Mouse (Mus musculus) adrenal gland, adult 8-10 months (tissue): Measurements from ENCODE around the gene Zfp131. TPM values are rescaled to one million over a fixed set of nuclear protein-coding genes. Genes with fewer than 3 reads are reported as not detected.

Experiments
- DNase-seq: peaks from one replicate; pipeline ENCODE4 v3.0.0; 2022
- total RNA-seq, 4 experiments: library from RNA; stranded (reverse); gene quantifications; 2 replicates each; pipeline ENCODE4 v1.2.4; 2022

Zfp131 gene
- total RNA-seq, 4 experiments from 2014 or later, result 30.8 to 39.5 (median 34.5) TPM

DNA sequence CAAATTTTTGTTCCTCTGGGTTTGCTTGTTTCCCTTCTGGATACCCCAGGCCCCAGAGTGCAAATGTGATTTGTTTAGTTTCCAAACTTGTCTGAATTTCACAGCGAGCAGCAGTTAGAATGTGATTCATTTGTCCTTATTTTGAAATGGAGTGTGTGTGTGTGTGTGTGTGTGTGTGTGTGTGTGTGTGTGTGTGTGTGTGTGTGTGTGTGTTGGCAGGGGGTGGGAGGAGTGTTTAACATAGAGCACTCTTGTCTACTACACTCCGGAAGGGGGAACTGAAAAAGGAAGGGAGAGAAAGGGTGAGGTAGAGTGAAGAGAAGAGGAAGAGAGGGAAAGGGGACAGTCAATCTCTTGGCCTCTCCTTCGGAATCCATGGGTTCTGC is 36.1 kb downstream of the Zfp131 start:
- no peak for DNase-seq

DNA sequence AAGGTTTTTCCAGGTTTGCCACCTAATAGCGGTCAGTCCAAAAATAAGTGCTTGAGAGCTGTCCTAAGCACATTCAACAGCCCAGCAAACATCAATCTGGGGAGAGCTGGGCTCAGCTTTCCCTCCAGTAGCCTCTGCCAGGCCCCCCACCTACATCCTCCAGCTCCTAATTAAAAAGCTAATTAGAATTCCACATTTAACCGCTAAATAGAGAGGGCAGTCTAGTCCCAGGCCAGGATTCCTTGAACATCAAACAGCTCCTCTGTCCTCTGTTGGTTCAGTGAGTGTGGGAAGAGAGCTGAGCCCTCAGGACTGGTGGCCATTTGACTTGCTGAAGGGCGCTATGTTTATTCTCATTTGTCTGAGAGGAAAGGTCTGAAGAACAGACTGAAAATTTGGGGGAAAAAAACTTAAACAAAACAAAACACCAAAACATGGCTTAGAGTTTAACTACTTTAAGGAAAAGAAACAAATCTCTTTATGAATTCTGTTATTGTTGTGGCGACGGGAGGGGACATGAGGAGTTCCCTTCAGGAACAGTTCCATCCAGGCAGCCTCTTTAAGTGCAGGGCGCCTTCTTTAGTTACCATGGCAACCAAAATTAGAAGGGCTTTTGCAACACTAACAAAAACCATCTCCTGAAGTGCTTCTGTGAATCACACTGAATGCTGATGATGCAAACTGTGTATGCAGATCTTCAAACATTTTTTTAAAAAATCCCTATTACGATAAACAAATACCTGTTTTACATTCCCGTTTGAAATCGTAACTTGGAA is 36.6 kb downstream of the Zfp131 start:
- DNase-seq, result no peak

DNA sequence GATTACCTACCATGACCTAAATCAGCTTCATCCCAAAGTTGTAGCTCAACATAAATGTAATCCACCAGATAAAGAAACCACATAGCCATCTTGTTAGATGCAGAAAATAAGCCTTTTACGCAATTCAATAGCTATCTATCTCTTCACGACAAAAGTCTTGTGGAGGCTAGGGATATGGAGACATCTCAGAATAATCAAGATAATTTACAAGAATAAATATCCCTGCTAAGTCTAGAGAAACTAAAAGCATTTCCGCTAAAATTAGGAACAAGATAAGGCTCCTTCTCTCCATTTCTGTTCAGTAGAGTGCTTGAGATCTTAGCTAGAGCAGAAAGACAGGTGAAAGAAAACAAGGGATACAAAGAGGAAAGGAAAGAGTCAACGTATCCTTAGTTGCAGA is 43.8 kb downstream of the Zfp131 start:
- no peak for DNase-seq

- DNase-seq, result no peak
These were observed 47.2 kb downstream of the Zfp131 start for GRCm38 (mm10) chr13:119743470-119743869.

- no peak for DNase-seq
These were observed 47.8 kb downstream of the Zfp131 start for GRCm38 (mm10) chr13:119742711-119743415.

DNA sequence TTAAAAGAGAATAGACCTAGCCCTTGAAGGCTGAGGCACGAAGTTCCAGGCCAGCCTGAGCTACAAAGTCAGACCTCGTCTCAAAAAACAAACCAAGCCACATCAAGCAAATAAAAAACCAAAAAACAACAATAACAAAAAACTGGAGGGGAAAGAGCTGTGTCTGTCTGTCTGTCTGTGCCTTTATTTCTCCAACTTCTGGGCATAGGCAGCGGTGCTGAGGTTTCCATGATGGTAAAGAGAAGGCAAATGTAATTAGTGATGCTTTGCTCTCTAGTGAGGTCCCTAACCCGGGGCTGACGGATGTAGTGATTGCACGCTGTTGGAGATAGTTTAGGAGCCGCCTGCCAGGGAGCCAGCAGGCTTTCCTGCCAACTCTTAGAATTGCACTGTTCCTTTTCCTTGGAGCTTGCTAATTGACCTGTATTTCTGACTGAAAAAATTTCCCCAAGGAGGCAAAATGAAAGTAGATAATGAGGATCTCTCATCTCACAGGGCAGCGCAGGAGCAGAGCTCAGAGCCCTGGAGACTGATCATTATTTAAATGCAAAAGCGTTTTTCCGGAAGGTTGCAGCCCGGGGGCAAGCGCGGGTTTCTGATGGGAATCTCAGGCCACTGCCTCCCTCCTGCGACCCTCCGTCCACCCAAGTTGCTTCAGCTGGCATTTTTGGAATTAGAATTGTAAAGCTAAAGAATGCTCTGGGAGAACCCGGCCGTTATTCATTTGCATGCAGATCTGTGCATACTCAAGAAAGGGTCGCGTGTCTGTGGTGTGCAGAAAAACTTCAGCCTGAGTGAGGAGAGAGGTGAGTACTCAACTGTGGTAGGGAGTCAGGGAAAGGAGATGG is 49.1 kb downstream of the Zfp131 start:
- DNase-seq, result no peak

DNA sequence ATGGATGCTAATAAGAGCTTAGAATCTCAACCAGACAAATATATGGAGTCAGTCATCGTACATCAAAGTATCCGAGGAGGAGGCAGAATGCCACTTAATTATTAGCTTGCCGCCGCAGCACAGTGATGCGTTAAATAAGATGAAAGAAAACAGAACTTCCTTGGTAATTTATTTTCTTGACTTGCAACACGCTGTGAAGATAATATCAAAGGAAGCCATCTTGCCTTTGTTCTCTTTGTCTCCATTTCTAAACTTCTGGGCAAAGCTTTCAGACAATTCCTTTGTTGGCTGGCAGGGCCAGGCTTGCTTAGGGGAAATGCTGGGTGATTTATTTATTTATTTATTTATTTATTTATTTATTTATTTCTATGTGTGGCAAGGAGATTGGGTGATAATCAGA is 59.2 kb downstream of the Zfp131 start:
- DNase-seq, result no peak

DNA sequence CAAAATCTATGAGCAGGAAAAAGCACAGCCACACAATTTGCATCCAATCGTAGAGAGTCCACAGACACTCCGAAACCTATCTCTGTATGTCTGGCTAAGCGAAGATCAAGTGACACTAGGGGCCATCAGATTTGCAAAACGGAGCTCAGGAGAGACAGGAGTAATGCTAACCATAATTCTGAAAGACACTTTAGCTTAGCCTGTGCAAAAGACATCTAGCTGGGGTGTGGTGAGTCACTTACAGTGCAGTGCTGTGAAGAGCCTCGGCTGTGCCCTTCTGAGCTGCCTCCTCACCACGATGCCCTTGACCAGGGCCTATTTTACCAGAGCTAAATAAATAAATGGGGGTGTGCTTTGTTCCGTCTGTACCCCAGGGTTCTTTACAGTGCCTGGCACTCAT is 61.3 kb downstream of the Zfp131 start:
- DNase-seq, result no peak

GRCm38 (mm10) chr13:119727608-119728387 is 62.9 kb downstream of the Zfp131 start:
- DNase-seq, result no peak

GRCm38 (mm10) chr13:119724541-119724940 is 66.1 kb downstream of the Zfp131 start:
- no peak for DNase-seq

GRCm38 (mm10) chr13:119723368-119723767 is 67.3 kb downstream of the Zfp131 start:
- no peak for DNase-seq

DNA sequence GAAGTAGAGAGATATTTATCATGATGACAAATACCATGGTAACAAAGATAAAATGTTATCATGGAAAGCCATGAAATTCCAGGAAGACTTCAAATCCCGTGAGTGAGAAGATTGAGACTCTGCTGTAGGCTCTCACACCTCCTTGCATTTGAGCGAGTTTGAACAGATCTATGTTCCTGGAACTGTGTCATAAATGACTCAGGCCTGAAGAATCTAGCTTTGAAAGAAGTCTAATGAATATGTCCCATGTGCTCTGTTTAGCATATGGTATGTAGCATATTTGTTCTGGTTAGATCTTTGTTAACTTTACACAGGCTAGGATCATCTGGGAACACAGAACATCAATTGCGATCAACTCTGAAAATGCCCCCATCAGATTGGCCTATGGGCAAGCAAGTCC is 68.2 kb downstream of the Zfp131 start:
- DNase-seq, result no peak

GRCm38 (mm10) chr13:119716105-119716504 is 74.6 kb downstream of the Zfp131 start:
- no peak for DNase-seq

Other genes starting within 250 kb of the Zfp131 start
- gene Ccl28, start 167.1 kb downstream of the Zfp131 start, total RNA-seq, result under 1 TPM; 0.22 to 0.56 (median 0.29) TPM
- 100 to 1,000 TPM; 154 to 280 (median 237) TPM for gene Hmgcs1, start 100.5 kb downstream of the Zfp131 start, total RNA-seq
- gene Nim1k, start 35.0 kb downstream of the Zfp131 start, total RNA-seq, result 1 to 10 TPM; 2.4 to 2.7 (median 2.4) TPM
- not detected for gene AF067063, start 39.3 kb upstream of the Zfp131 start, total RNA-seq
- gene D13Ertd608e, start 45.1 kb upstream of the Zfp131 start, total RNA-seq, result not detected
- not detected for gene Tcstv1, start 103.9 kb upstream of the Zfp131 start, total RNA-seq
- gene Gm21761, start 138.4 kb upstream of the Zfp131 start, total RNA-seq, result not detected
- gene B020031M17Rik, start 159.9 kb upstream of the Zfp131 start, total RNA-seq, result not detected
- gene Gm36079, start 236.1 kb upstream of the Zfp131 start, total RNA-seq, result not detected